Mouse (Mus musculus): ENCODE data around the gene Ache. TPM values are rescaled to one million over a fixed set of nuclear protein-coding genes. Genes with fewer than 3 reads are reported as not detected.

The Ache gene
- total RNA-seq, 4 experiments from 2014 or later: 61.0 to 73.5 (median 63.6) TPM

GRCm38 (mm10) chr5:137333512-137334174 lies 46.3 kb downstream of the Ache start, which contains the start of gene Slc12a9:
Gene Slc12a9 (minus strand): TSS chr5:137333597.
- peak; percentile 90 to 91 for DNase-seq (ENCODE audit: low spot score in 2 of 2)

DNA sequence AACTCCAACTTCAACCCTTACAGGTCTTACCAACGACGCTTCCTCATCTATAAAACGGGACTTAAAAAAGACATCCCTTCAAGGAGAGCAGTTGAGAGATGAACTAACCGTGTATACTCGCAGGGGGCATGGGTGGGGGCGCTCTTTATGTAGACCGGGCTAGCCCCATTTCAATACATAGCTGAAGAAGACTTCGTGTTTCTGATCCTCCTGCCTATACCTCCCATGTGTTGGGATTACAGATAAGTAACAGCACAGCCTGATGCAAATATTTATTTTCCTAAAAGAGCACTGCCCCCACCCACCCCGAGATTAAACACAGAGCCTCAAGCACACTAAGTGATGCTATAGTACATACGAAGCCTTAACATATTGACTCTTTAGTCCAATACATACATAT lies 47.0 kb downstream of the Ache start:
- no peak for DNase-seq (ENCODE audit: low spot score in 2 of 2)

- no peak for DNase-seq (ENCODE audit: low spot score in 2 of 2)
These were observed 47.7 kb downstream of the Ache start for GRCm38 (mm10) chr5:137335066-137335465.

DNA sequence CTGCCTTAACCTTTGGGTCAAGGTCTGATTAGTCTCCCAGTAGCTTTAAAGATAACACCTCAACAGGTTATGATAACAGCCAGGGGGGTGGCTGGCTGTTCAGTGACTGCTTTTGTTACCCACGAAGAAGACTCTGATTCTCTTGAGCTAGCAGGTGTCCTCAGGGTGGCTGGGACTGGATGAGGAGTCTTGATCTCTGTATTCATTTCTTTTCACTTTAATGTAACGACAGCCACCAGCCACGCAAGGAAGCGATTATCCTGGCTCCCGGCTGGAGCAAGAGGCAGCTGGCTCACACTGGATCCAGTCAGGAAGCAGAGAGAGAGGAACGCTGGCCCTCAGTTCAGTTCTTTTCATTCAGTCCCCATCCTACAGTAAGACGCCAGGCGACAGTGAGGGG lies 49.9 kb downstream of the Ache start:
- no peak for DNase-seq (ENCODE audit: low spot score in 2 of 2)

GRCm38 (mm10) chr5:137338256-137338655 lies 50.9 kb downstream of the Ache start:
- DNase-seq (ENCODE audit: low spot score in 2 of 2): peak; percentile 87 to 89

GRCm38 (mm10) chr5:137338663-137339289 lies 51.5 kb downstream of the Ache start:
- no peak for DNase-seq (ENCODE audit: low spot score in 2 of 2)

DNA sequence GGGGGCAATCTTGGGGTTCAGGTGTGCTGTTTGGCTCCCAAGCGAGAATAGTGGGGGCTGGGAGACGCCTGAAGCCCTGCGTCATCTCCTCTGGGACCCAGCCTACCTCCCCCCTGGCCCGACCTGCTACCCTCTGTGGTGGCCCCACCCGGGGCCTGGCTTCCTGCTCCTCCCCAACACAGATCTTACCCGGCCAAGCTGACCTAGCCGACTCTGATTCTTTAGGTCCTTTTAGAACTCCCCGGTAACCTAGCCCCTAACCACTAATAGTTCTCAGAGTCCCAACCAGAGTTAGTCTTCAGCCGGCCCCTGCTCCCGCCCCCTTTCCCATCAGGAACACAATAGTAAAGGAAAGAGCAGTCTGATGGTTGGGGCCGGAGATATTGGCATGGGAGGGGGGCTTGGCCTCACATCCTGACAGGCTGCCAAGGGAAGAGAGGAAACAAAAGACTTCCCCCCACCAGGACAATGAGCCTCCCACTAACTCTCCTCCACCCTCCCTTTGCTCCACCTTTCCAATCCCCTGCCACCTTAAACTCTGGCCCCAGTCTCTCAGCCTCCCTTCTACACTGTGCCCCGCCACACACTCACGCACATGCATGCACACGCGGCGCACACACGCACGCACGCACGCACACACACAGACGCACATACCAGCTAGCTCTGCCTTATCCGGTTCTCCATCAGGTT lies 52.1 kb downstream of the Ache start:
- no peak for DNase-seq (ENCODE audit: low spot score in 2 of 2)

- DNase-seq (ENCODE audit: low spot score in 2 of 2): no peak
These were observed 52.9 kb downstream of the Ache start for GRCm38 (mm10) chr5:137340222-137340621.

- DNase-seq (ENCODE audit: low spot score in 2 of 2): no peak
These were observed 55.2 kb downstream of the Ache start for GRCm38 (mm10) chr5:137342407-137343012.

DNA sequence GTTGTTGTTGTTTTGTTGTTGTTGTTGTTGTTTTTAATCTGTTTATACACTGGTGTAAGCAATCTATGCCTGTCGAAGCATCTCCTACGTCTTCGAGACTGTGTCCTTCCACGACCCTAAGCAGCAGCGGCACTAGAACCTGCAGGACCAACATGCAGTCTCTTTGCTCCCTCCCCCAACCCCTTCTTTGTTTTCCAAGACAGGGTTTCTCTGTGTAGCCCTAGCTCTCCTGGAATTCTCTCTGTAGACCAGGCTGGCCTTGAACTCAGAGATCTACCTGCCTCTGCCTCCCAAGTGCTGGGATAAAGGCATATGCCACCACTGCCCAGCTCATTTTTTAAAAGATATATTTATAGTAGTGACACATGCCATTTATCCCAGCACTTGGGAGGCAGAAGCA lies 56.1 kb downstream of the Ache start:
- DNase-seq (ENCODE audit: low spot score in 2 of 2): no peak

DNA sequence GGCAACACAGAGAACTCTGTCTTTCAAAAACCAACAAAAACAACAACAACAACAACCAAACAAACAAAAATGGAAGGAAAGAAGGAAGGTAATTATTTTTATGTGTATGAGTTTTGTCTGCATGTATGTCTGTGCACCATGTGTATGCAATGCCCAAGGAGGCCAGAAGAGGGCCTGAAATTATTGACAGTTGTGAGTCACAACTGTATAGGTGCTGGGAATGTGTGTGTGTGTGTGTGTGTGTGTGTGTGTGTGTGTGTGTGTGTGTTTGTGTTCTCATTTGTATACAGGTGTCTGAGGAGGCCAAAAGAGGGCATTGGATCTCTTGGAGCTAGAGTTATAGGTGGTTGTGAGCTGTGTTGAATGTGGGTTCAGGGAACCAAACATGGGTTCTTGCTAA lies 56.5 kb downstream of the Ache start:
- DNase-seq (ENCODE audit: low spot score in 2 of 2): no peak

Small RNAs within 50 kb of the gene (microRNA-seq; reads per million reads assigned to microRNA genes)
- 1.9 to 2.0 reads per million in 2 experiments for gene Mir7036
- gene Mir8116: 0 reads per million in 2 experiments

Other genes starting within 250 kb of the Ache start
- gene Ap1s1, start 241.4 kb upstream of the Ache start, total RNA-seq (2022): 100 to 1,000 TPM; 309 to 341 (median 318) TPM
- 1 to 10 TPM in 2 of 4 experiments, under 1 TPM in 2; 0.77 to 3.0 (median 1.8) TPM for gene Serpine1, start 215.3 kb upstream of the Ache start, total RNA-seq (2022)
- 10 to 100 TPM in 1 of 4 experiments, 1 to 10 TPM in 3; 6.1 to 11.0 (median 8.1) TPM for gene Trim56, start 171.3 kb upstream of the Ache start, total RNA-seq (2022)
- not detected for gene Muc3, start 138.2 kb upstream of the Ache start, total RNA-seq (2022)
- gene Muc3a, start 75.1 kb upstream of the Ache start, total RNA-seq (2022): 1 to 10 TPM; 3.4 to 6.4 (median 4.9) TPM
- 10 to 100 TPM in 3 of 4 experiments, 1 to 10 TPM in 1; 7.4 to 14.7 (median 12.7) TPM for gene Ufsp1, start 7.1 kb downstream of the Ache start, total RNA-seq (2022)
- gene Srrt, start 20.2 kb downstream of the Ache start, total RNA-seq (2022): 100 to 1,000 TPM; 220 to 278 (median 242) TPM
- gene Trip6, start 26.9 kb downstream of the Ache start, total RNA-seq (2022): 1 to 10 TPM; 6.1 to 8.0 (median 6.7) TPM
- 10 to 100 TPM; 25.6 to 37.8 (median 32.0) TPM for gene Slc12a9, start 46.1 kb downstream of the Ache start, total RNA-seq (2022)
- 1 to 10 TPM; 5.6 to 7.2 (median 5.9) TPM for gene Ephb4, start 62.6 kb downstream of the Ache start, total RNA-seq (2022)
- gene Zan, start 189.5 kb downstream of the Ache start, total RNA-seq (2022): under 1 TPM; 0.16 to 0.22 (median 0.17) TPM
- 10 to 100 TPM; 30.4 to 33.1 (median 32.4) TPM for gene Pop7, start 215.0 kb downstream of the Ache start, total RNA-seq (2022)
- gene Gigyf1, start 231.0 kb downstream of the Ache start, total RNA-seq (2022): 10 to 100 TPM; 60.2 to 75.9 (median 65.5) TPM
- not detected for gene Epo, start 245.7 kb downstream of the Ache start, total RNA-seq (2022)
- 100 to 1,000 TPM; 572 to 587 (median 576) TPM for gene Gnb2, start 246.0 kb downstream of the Ache start, total RNA-seq (2022)

Data from layer of hippocampus, adult 8-10 months (tissue).